Mouse (Mus musculus): ENCODE measurements around the gene Mpdz. TPM values are rescaled to one million over a fixed set of nuclear protein-coding genes. Genes with fewer than 3 reads are reported as not detected.

Gene Mpdz
- polyA plus RNA-seq, 1 experiment: 10.1 TPM

DNA sequence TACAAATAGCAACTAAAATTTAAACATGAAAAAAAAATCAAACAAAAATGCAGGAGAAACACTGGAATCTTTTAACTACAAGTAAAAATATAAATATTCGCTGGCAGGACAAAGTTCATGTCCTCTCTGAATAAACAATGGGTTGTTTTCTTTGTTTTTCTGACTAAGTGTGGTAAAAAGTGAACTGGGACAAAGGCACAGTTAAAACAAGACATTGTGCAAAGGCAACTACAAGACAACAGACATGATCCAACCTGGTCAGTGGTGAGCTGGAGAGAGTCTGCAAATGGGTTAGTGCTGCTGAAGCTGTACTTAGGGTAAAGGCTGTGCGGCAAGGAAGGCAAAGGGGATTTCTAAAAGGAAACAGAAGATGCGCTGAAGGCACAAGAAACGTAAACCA is 129.4 kb downstream of the Mpdz start:
- H3K4me2 ChIP-seq (ENCODE audit: low read depth): no peak overlapping the region
- H3ac ChIP-seq (ENCODE audit: control insufficient read depth, insufficient read length): no peak overlapping the region
- H3K27me3 ChIP-seq (ENCODE audit: control insufficient read depth, insufficient read depth, insufficient read length): no peaks in the 10 kb centered on the region
- no peak overlapping the region for H3K4me3 ChIP-seq
- no peak for TF ChIP-seq POLR2A (IDR thresholded peaks at IDR 0.05; ENCODE audit: insufficient read length, low read depth)
- no peak for TF ChIP-seq TCF3 (IDR thresholded peaks at IDR 0.05; ENCODE audit: insufficient read length, low read depth)
- no peak for TF ChIP-seq TCF12 (IDR thresholded peaks at IDR 0.05; ENCODE audit: insufficient read depth, poor library complexity, severe bottlenecking)
- no peak for TF ChIP-seq MYOG (IDR thresholded peaks at IDR 0.05; ENCODE audit: control insufficient read depth in 1 of 3, insufficient read depth in 1 of 3, insufficient read length in 2 of 3, low read depth in 2 of 3)
- no peak for TF ChIP-seq USF1 (IDR thresholded peaks at IDR 0.05; ENCODE audit: low read depth)
- no peak for TF ChIP-seq MYOD1 (IDR thresholded peaks at IDR 0.05; ENCODE audit: control insufficient read depth in 1 of 3, insufficient read length in 2 of 3, low read depth in 2 of 3)
- no peak for TF ChIP-seq MAX (IDR thresholded peaks at IDR 0.05; ENCODE audit: low read depth)
- no peak for TF ChIP-seq CEBPB (IDR thresholded peaks at IDR 0.05; ENCODE audit: insufficient read depth, poor library complexity, severe bottlenecking)
- TF ChIP-seq SRF (IDR thresholded peaks at IDR 0.05; ENCODE audit: control insufficient read depth, insufficient read length, low read depth): no peak
- no peak for TF ChIP-seq POLR2AphosphoS2 (IDR thresholded peaks at IDR 0.05; ENCODE audit: insufficient read length, low read depth)
- no peak for TF ChIP-seq REST (IDR thresholded peaks at IDR 0.05; ENCODE audit: insufficient read depth, insufficient read length)
- no peak for TF ChIP-seq E2F4 (IDR thresholded peaks at IDR 0.05; ENCODE audit: insufficient read depth)
- peaks cover 10% of the 10 kb centered on the region for H3K36me3 ChIP-seq (ENCODE audit: control insufficient read depth, insufficient read depth)
- no peaks in the 10 kb centered on the region for H3K79me2 ChIP-seq (ENCODE audit: control insufficient read depth, insufficient read depth)

DNA sequence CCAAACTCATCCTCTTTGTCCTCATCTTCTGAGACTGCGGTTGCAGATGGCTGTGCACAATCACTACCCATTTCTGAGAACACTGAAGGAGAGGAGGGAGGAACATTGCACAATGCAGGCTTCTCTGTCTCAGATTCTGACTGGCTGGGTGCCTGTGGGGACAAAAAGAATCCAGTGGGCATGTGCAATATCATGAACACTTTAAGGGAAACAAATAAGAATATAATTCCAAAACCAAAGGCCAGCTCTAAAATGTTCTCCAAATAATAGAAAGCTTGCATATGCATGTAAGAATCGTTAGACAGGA is 132.5 kb downstream of the Mpdz start:
- Histone ChIP-seq H3K79me2 (ENCODE audit: control insufficient read depth, insufficient read depth) (no peaks in the 10 kb centered on the region), H3K27me3 (ENCODE audit: control insufficient read depth, insufficient read depth, insufficient read length) (no peaks in the 10 kb centered on the region), H3K4me3 (no peak overlapping the region), H3ac (ENCODE audit: control insufficient read depth, insufficient read length) (no peak overlapping the region), H3K36me3 (ENCODE audit: control insufficient read depth, insufficient read depth) (no peaks in the 10 kb centered on the region), H3K4me2 (ENCODE audit: low read depth) (peak overlapping the region; percentile 49)
- TF ChIP-seq TCF3 (IDR thresholded peaks at IDR 0.05; ENCODE audit: insufficient read length, low read depth) (no peak), E2F4 (IDR thresholded peaks at IDR 0.05; ENCODE audit: insufficient read depth) (no peak), CEBPB (IDR thresholded peaks at IDR 0.05; ENCODE audit: insufficient read depth, poor library complexity, severe bottlenecking) (peak; percentile 91)

DNA sequence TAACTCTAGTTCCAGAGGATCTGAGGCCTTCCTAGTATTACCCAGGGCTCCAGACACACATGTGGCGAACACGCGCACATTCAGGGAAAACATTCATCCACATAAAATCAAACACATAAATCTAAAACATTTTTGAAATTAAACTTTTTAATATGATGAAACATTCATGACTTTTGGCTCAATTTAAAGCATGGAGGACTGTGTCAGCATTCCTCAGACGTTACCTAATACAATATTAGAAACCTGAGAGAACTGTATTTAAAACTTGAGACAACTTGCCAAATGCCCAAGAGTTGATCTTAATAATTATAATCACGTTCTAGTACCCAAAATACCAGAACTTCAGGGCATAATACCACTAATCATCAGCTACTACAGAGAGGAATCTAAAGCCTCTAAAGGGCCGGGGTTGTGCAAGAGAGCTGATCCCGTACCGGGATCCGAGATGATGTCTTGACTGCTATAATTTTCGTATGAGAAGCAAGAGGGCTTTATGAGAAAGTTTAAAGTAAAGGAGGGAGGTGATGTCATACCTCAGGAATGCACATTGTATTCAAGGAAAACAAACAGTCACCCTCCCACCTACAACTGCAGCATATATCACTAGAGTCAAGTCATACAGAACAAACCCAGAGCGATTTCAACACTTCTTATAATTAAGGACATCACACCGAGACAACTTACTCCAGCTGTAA is 133.0 kb downstream of the Mpdz start:
- H3K4me2 ChIP-seq (ENCODE audit: low read depth): peak overlapping the region; percentile 49
- H3K27me3 ChIP-seq (ENCODE audit: control insufficient read depth, insufficient read depth, insufficient read length): no peaks in the 10 kb centered on the region
- H3K79me2 ChIP-seq (ENCODE audit: control insufficient read depth, insufficient read depth): no peaks in the 10 kb centered on the region
- TF ChIP-seq POLR2A (IDR thresholded peaks at IDR 0.05; ENCODE audit: insufficient read length, low read depth) (no peak), CEBPB (IDR thresholded peaks at IDR 0.05; ENCODE audit: insufficient read depth, poor library complexity, severe bottlenecking) (peak; percentile 28; the same call in 1 of the 2 replicates), MYOG (IDR thresholded peaks at IDR 0.05; ENCODE audit: control insufficient read depth in 1 of 3, insufficient read depth in 1 of 3, insufficient read length in 2 of 3, low read depth in 2 of 3) (no peak), REST (IDR thresholded peaks at IDR 0.05; ENCODE audit: insufficient read depth, insufficient read length) (no peak), MYOD1 (IDR thresholded peaks at IDR 0.05; ENCODE audit: control insufficient read depth in 1 of 3, insufficient read length in 2 of 3, low read depth in 2 of 3) (no peak), POLR2AphosphoS2 (IDR thresholded peaks at IDR 0.05; ENCODE audit: insufficient read length, low read depth) (no peak), TCF3 (IDR thresholded peaks at IDR 0.05; ENCODE audit: insufficient read length, low read depth) (no peak)
- no peak overlapping the region for H3K4me3 ChIP-seq
- no peak overlapping the region for H3ac ChIP-seq (ENCODE audit: control insufficient read depth, insufficient read length)
- H3K36me3 ChIP-seq (ENCODE audit: control insufficient read depth, insufficient read depth): no peaks in the 10 kb centered on the region

DNA sequence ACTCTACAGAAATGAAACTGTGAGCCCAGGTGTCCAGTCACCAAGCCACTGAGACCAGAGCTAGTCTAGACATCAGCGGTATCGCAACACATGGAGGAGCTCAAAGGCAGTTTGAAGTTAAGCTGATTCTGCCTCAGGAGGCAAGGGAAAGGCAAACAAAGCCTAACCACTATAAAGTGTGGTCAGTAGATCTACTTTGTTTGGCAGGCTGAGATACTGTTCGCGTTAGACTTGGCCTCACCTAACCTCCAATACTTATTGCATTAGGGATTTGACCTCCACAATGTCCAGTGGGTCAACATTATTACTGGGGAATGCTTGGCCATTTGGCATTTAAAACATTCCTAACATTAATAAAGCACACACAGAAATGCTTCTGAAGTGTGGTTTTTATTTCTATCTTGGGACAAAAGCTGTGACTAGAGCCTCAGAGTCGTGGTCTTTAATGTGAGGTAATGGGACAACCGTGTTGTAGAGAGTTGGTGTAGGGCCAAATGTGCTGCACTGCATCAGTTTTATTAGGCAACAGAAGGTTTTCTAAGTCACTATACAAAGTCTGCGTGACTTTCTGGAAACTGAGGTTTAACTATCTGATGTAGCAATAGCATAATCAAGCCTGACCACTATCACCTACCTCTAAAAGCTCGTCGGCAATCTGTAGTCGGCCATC is 134.9 kb downstream of the Mpdz start:
- Histone ChIP-seq H3ac (ENCODE audit: control insufficient read depth, insufficient read length) (no peak overlapping the region), H3K36me3 (ENCODE audit: control insufficient read depth, insufficient read depth) (no peaks in the 10 kb centered on the region), H3K4me2 (ENCODE audit: low read depth) (no peak overlapping the region), H3K27me3 (ENCODE audit: control insufficient read depth, insufficient read depth, insufficient read length) (no peaks in the 10 kb centered on the region), H3K79me2 (ENCODE audit: control insufficient read depth, insufficient read depth) (no peaks in the 10 kb centered on the region), H3K4me3 (no peak overlapping the region)
- TF ChIP-seq E2F4 (IDR thresholded peaks at IDR 0.05; ENCODE audit: insufficient read depth) (no peak), MYOD1 (IDR thresholded peaks at IDR 0.05; ENCODE audit: control insufficient read depth in 1 of 3, insufficient read length in 2 of 3, low read depth in 2 of 3) (no peak), USF1 (IDR thresholded peaks at IDR 0.05; ENCODE audit: low read depth) (no peak), POLR2AphosphoS2 (IDR thresholded peaks at IDR 0.05; ENCODE audit: insufficient read length, low read depth) (no peak), TCF12 (IDR thresholded peaks at IDR 0.05; ENCODE audit: insufficient read depth, poor library complexity, severe bottlenecking) (no peak), MAX (IDR thresholded peaks at IDR 0.05; ENCODE audit: low read depth) (no peak), MYOG (IDR thresholded peaks at IDR 0.05; ENCODE audit: control insufficient read depth in 1 of 3, insufficient read depth in 1 of 3, insufficient read length in 2 of 3, low read depth in 2 of 3) (no peak), TCF3 (IDR thresholded peaks at IDR 0.05; ENCODE audit: insufficient read length, low read depth) (no peak), SRF (IDR thresholded peaks at IDR 0.05; ENCODE audit: control insufficient read depth, insufficient read length, low read depth) (no peak), POLR2A (IDR thresholded peaks at IDR 0.05; ENCODE audit: insufficient read length, low read depth) (no peak), REST (IDR thresholded peaks at IDR 0.05; ENCODE audit: insufficient read depth, insufficient read length) (no peak), CEBPB (IDR thresholded peaks at IDR 0.05; ENCODE audit: insufficient read depth, poor library complexity, severe bottlenecking) (no peak)

DNA sequence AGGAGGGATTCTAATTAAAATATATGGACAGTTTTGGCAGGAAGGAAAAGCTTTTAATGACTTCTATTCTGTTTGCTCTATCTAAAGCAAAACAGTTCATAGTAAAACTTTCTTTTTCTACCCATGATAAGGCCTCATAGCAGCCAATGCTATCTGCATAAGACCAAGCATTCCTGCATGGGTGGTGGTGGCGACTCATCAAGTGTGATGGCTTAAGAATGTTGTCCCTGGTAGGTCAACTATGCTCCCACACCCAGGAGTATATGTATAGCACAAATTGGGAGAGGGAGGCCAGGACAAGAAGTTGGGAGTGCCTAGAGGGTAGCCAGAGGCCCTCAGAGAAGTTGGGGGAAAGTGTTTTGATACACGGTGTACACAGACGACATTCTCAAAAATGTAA is 140.6 kb downstream of the Mpdz start:
- Histone ChIP-seq H3K4me3 (no peak overlapping the region), H3K36me3 (ENCODE audit: control insufficient read depth, insufficient read depth) (peaks cover 5% of the 10 kb centered on the region), H3K27me3 (ENCODE audit: control insufficient read depth, insufficient read depth, insufficient read length) (no peaks in the 10 kb centered on the region), H3K79me2 (ENCODE audit: control insufficient read depth, insufficient read depth) (no peaks in the 10 kb centered on the region), H3K4me2 (ENCODE audit: low read depth) (no peak overlapping the region), H3ac (ENCODE audit: control insufficient read depth, insufficient read length) (no peak overlapping the region)
- TF ChIP-seq E2F4 (IDR thresholded peaks at IDR 0.05; ENCODE audit: insufficient read depth) (no peak), CEBPB (IDR thresholded peaks at IDR 0.05; ENCODE audit: insufficient read depth, poor library complexity, severe bottlenecking) (no peak), REST (IDR thresholded peaks at IDR 0.05; ENCODE audit: insufficient read depth, insufficient read length) (no peak), POLR2AphosphoS2 (IDR thresholded peaks at IDR 0.05; ENCODE audit: insufficient read length, low read depth) (no peak)

All from myocyte (in vitro differentiated cells).